In genomic region chr2:77893505-77893904, GRCm38 (mm10) we compare ENCODE assay signal across 31 mouse cellular contexts.
"Had no signal": no experiment of that assay in that cellular context is flagged by ENCODE, and none has a peak within 500 bp of the region (broad histone marks: within the 10 kb centered on the region; RNA-seq: fewer than 3 reads in every experiment).

No protein-coding gene starts in this region.

- H3K27me3 ChIP-seq: limb, embryonic 12.5 days; limb, embryonic 13.5 days; limb, embryonic 15.5 days; liver, embryonic 12.5 days; liver, embryonic 13.5 days; liver, embryonic 15.5 days; lung, embryonic 15.5 days; megakaryocyte, embryonic 14.5 days; midbrain, embryonic 12.5 days; midbrain, embryonic 13.5 days; midbrain, embryonic 15.5 days had no signal

- H3K4me3 ChIP-seq: limb, embryonic 10.5 days; limb, embryonic 12.5 days; limb, embryonic 13.5 days; limb, embryonic 15.5 days; liver, embryonic 12.5 days; liver, embryonic 13.5 days; liver, embryonic 15.5 days; lung, embryonic 15.5 days; megakaryocyte, embryonic 14.5 days; midbrain, embryonic 10.5 days; midbrain, embryonic 12.5 days; midbrain, embryonic 13.5 days; midbrain, embryonic 15.5 days; myocyte had no signal

- H3K9me3 ChIP-seq: limb, embryonic 10.5 days; limb, embryonic 12.5 days; limb, embryonic 15.5 days; liver, embryonic 12.5 days; liver, embryonic 13.5 days; liver, embryonic 15.5 days; lung, embryonic 15.5 days; midbrain, embryonic 10.5 days; midbrain, embryonic 12.5 days; midbrain, embryonic 13.5 days; midbrain, embryonic 15.5 days had no signal

- H3K4me2 ChIP-seq: limb, embryonic 12.5 days; limb, embryonic 13.5 days; limb, embryonic 15.5 days; liver, embryonic 11.5 days; liver, embryonic 12.5 days; liver, embryonic 13.5 days; liver, embryonic 15.5 days; lung, embryonic 14.5 days; lung, embryonic 15.5 days; midbrain, embryonic 11.5 days; midbrain, embryonic 12.5 days; midbrain, embryonic 13.5 days; midbrain, embryonic 15.5 days had no signal

- ATAC-seq: liver, embryonic 12.5 days; liver, postnatal 0 days; lung, postnatal 0 days; midbrain, embryonic 13.5 days; midbrain, embryonic 15.5 days; midbrain, embryonic 16.5 days had no signal

- DNase-seq: left cerebral cortex, postnatal 4 days; liver; liver, embryonic 13.5 days; liver, postnatal 0 days; lung, adult 18-20 months; lung, adult 2 months; lung, embryonic 14.5 days; lung, postnatal 10 days; lung, postnatal 14 days; lung, postnatal 36 days; lung, postnatal 4 days; midbrain, embryonic 14.5 days had no signal

- H3K9ac ChIP-seq: limb, embryonic 12.5 days; limb, embryonic 13.5 days; limb, embryonic 15.5 days; liver, embryonic 12.5 days; liver, embryonic 13.5 days; liver, embryonic 14.5 days; liver, embryonic 15.5 days; liver, postnatal 0 days; lung, embryonic 14.5 days; lung, embryonic 15.5 days; midbrain, embryonic 12.5 days; midbrain, embryonic 13.5 days; midbrain, embryonic 15.5 days had no signal

- H3K4me1 ChIP-seq: limb, embryonic 10.5 days; limb, embryonic 12.5 days; limb, embryonic 13.5 days; limb, embryonic 15.5 days; liver, embryonic 12.5 days; liver, embryonic 13.5 days; liver, embryonic 15.5 days; lung, embryonic 15.5 days; midbrain, embryonic 10.5 days; midbrain, embryonic 12.5 days; midbrain, embryonic 13.5 days; midbrain, embryonic 15.5 days had no signal

- H3K27ac ChIP-seq: limb, embryonic 10.5 days; limb, embryonic 12.5 days; limb, embryonic 13.5 days; limb, embryonic 15.5 days; liver, embryonic 12.5 days; liver, embryonic 13.5 days; liver, embryonic 14.5 days; liver, embryonic 15.5 days; lung, embryonic 15.5 days; macrophage; midbrain, embryonic 10.5 days; midbrain, embryonic 12.5 days; midbrain, embryonic 13.5 days; midbrain, embryonic 15.5 days had no signal
